Mouse (Mus musculus) C2C12 (cell line): ENCODE measurements around the gene Ift43. TPM values are rescaled to one million over a fixed set of nuclear protein-coding genes. Genes with fewer than 3 reads are reported as not detected.

Source experiments
- H3K27me3 ChIP-seq: one replicate; pipeline ENCODE4 v1.6.1; 2011; ENCODE audit not compliant: control insufficient read depth, insufficient read depth, insufficient read length
- H3K36me3 ChIP-seq: one replicate; pipeline ENCODE4 v1.6.1; 2011; ENCODE audit not compliant: control insufficient read depth, insufficient read depth
- H3K4me3 ChIP-seq: one replicate; pipeline ENCODE4 v1.5.1; 2011; ENCODE audit warnings: mild to moderate bottlenecking, control low read depth; ENCODE audit not compliant: poor library complexity, insufficient read depth, severe bottlenecking
- H3K79me2 ChIP-seq: one replicate; pipeline ENCODE4 v1.6.1; 2011; ENCODE audit not compliant: control insufficient read depth, insufficient read depth
- H3K79me3 ChIP-seq: one replicate; pipeline ENCODE4 v1.6.1; 2011; ENCODE audit warnings: low read depth, control low read depth
- H3ac ChIP-seq: one replicate; pipeline ENCODE3; 2011; ENCODE audit warnings: low read depth; ENCODE audit not compliant: control insufficient read depth, insufficient read length
- CEBPB ChIP-seq: IDR thresholded peaks from one replicate; pipeline ENCODE4 v1.6.1; 2011; ENCODE audit warnings: low read depth, mild to moderate bottlenecking, control low read depth, moderate library complexity
- CTCF ChIP-seq: IDR thresholded peaks from one replicate; pipeline ENCODE4 v1.5.1; 2011; ENCODE audit not compliant: control insufficient read depth, insufficient read depth, insufficient read length
- FOSL1 ChIP-seq: IDR thresholded peaks from one replicate; pipeline ENCODE4 v1.8.0; 2011; ENCODE audit warnings: mild to moderate bottlenecking, low read length; ENCODE audit not compliant: poor library complexity, insufficient read depth, severe bottlenecking
- MAX ChIP-seq: IDR thresholded peaks from one replicate; pipeline ENCODE4 v1.6.1; 2011; ENCODE audit warnings: mild to moderate bottlenecking, control low read depth
- MYOD1 ChIP-seq: IDR thresholded peaks from one replicate; pipeline ENCODE4 v1.6.1; 2011; ENCODE audit warnings: low read depth; ENCODE audit not compliant: control insufficient read depth, insufficient read length
- MYOG ChIP-seq: IDR thresholded peaks from one replicate; pipeline ENCODE4 v1.6.1; 2011; ENCODE audit not compliant: control insufficient read depth, insufficient read length; ENCODE audit errors: extremely low read depth
- USF1 ChIP-seq: IDR thresholded peaks from one replicate; pipeline ENCODE4 v1.6.1; 2011; ENCODE audit warnings: low read depth, mild to moderate bottlenecking, control low read depth, moderate library complexity
- polyA plus RNA-seq: library from polyadenylated mRNA; unstranded; fragments of >200 nt; fragmentation: generic; extraction: Trizol; gene quantifications from one replicate; pipeline ENCODE4 v1.2.1, GENCODE M21; 2012; ENCODE audit warnings: missing spikeins

Ift43 gene
- polyA plus RNA-seq, 1 experiment, result 45.1 TPM

DNA sequence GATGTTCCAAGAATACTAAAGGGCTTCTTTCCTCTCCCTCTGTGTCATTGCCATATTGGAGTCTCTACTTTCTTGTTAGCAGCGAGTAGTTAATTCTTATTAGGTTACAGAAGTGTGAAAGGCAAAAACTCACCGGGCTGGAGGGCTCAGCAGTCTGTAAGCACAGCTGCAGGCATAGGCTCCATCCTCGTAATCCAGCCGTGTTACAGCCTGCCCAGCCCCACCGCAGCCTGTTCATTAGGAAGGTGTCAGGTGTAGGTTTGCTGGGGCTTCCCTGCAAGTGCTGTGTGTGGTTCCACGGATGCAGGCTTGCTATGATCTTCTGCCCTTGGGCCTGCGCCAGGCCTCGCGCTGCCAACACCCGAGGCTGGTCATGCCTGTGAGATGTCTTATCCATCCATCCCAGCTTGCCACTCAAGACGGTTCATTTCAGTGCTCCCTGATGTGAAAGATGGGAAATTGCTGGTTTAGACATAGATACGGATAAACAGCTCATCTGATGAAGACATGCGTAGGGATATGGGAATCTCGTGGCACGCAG is 34.0 kb downstream of the Ift43 start:
- no peak for TF ChIP-seq MAX
- no peak for TF ChIP-seq MYOD1
- TF ChIP-seq USF1, result no peak
- no peak for TF ChIP-seq FOSL1
- TF ChIP-seq MYOG, result no peak
- no peak for TF ChIP-seq CTCF
- TF ChIP-seq CEBPB, result no peak
- peaks cover 15% of the 10 kb centered on the region for H3K36me3 ChIP-seq
- H3K79me2 ChIP-seq, result no peaks in the 10 kb centered on the region
- H3K4me3 ChIP-seq, result no peak overlapping the region
- no peaks in the 10 kb centered on the region for H3K79me3 ChIP-seq
- H3K27me3 ChIP-seq, result no peaks in the 10 kb centered on the region
- no peak overlapping the region for H3ac ChIP-seq

DNA sequence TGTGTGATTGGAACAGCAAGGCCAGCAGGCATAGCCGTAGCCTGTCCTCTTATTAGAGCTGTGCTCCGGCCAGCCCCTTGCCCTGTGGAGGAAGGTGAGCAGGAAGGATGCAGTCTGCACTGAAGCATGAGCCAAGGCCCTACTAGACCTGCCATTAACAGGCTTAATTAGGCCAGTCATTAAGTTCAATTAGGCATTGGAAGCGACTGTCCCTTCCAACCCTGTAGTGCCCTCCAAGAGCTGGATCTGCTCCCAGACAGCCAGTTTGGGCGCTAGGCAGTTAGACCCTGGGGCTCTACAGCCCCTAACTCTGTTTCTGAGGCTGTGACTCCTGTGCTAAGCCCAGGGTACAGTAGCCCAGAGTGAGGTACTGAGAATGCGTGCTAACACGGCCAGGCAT is 41.7 kb downstream of the Ift43 start:
- no peaks in the 10 kb centered on the region for H3K27me3 ChIP-seq
- no peak for TF ChIP-seq MYOG
- no peak for TF ChIP-seq MYOD1
- no peak for TF ChIP-seq FOSL1
- TF ChIP-seq MAX, result no peak
- no peak for TF ChIP-seq USF1
- no peak for TF ChIP-seq CEBPB
- TF ChIP-seq CTCF, result no peak
- H3K79me2 ChIP-seq, result no peaks in the 10 kb centered on the region
- no peaks in the 10 kb centered on the region for H3K79me3 ChIP-seq
- H3K36me3 ChIP-seq, result no peaks in the 10 kb centered on the region
- H3ac ChIP-seq, result no peak overlapping the region
- H3K4me3 ChIP-seq, result no peak overlapping the region

DNA sequence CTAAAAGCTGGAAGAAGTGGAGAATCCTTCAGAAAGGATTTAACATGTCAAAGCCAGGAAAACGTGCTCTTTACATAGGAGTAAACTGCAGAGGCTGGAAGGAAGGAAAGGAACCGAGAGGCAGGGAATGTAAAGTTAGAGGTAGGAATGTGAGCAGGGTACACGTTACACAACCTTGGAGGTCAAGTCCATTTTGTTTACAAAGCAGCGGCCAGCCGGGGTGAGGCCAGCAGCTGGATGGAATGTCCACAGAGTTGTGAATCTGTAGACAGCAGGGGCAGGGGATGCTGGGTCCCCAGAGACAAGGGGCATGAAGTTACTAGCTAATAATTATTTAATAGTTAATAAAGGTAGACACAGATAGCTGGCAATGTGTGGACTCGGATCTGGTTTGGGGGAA is 45.8 kb downstream of the Ift43 start:
- H3K79me3 ChIP-seq, result no peaks in the 10 kb centered on the region
- TF ChIP-seq FOSL1 (no peak), CEBPB (no peak), USF1 (no peak)
- no peak overlapping the region for H3ac ChIP-seq
- H3K4me3 ChIP-seq, result no peak overlapping the region
- no peaks in the 10 kb centered on the region for H3K36me3 ChIP-seq
- H3K79me2 ChIP-seq, result no peaks in the 10 kb centered on the region
- no peaks in the 10 kb centered on the region for H3K27me3 ChIP-seq

DNA sequence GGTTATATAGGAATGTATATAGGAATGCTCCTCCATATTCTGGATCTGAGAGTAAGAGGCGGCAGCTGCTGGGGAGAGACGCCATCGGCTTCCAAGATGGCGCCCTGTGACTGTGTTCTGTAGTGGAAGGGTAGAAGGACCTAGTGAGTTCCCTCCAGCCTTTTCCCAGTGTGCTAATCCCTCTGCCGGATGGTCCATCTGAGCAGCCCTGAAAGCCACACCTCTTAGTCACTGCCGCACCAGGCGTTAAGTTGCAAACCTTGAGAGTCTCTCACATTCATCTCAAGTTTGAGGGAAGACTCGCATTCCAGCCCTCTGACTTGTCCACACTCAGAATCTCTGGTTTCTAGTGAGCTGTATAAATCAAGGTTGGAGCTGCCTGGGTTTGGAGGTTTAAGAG is 46.7 kb downstream of the Ift43 start:
- no peak overlapping the region for H3K4me3 ChIP-seq
- no peak for TF ChIP-seq MYOD1
- TF ChIP-seq MAX, result peak; percentile 74
- peak; percentile 14 for TF ChIP-seq FOSL1
- no peaks in the 10 kb centered on the region for H3K79me2 ChIP-seq

DNA sequence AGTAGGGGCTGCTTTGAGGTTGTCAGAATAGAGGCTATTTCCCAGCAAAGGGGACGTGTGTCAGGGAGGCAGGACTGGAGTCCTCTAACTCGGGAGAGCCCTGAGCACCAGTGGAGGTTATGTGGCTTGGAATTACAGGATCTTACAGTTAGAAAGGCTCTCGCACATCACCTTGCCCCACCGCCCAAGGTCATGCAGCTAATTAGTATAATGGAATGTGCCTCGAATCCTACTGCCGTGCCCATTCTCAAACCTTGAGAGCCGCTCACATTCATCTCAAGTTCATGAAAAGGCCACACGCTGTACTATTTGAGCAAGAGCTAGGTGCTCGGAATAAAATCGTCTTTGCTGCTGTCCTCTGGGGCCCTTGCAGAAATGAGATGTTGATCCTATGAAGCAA is 47.4 kb downstream of the Ift43 start:
- TF ChIP-seq CTCF, result no peak
- TF ChIP-seq MYOG, result no peak
- TF ChIP-seq MYOD1, result no peak
- H3K79me3 ChIP-seq, result no peaks in the 10 kb centered on the region

More for the DNA sequence above, 46.7 kb downstream of the Ift43 start:
- no peak overlapping the region for H3ac ChIP-seq
- no peaks in the 10 kb centered on the region for H3K79me3 ChIP-seq
- no peaks in the 10 kb centered on the region for H3K27me3 ChIP-seq
- no peaks in the 10 kb centered on the region for H3K36me3 ChIP-seq

DNA sequence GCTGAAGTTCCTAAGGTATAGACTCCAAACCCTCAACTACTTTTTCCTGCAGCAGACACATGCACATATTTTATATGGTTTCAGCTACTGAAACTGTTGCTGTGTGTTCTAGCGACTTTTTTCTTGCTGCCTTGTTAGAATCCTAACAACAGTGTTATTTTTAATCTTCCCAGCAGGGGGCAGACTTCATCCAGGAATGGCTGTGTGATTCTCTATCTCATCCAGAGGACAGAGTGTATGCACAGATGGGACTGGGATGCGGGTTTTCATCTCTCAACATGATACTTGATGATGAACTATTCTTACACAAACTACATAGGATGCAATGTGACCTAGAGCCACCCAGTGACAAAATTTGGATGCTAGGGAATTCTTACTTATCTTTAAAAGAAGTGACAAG is 50.5 kb downstream of the Ift43 start:
- TF ChIP-seq MYOD1 (no peak), MYOG (no peak), USF1 (no peak), CEBPB (no peak), MAX (no peak), CTCF (no peak), FOSL1 (no peak)
- Histone ChIP-seq H3K36me3 (no peaks in the 10 kb centered on the region), H3ac (no peak overlapping the region), H3K27me3 (no peaks in the 10 kb centered on the region), H3K4me3 (no peak overlapping the region), H3K79me2 (no peaks in the 10 kb centered on the region), H3K79me3 (no peaks in the 10 kb centered on the region)

More for the DNA sequence above, 47.4 kb downstream of the Ift43 start:
- Histone ChIP-seq H3ac (no peak overlapping the region), H3K79me2 (no peaks in the 10 kb centered on the region), H3K36me3 (no peaks in the 10 kb centered on the region), H3K4me3 (no peak overlapping the region), H3K27me3 (no peaks in the 10 kb centered on the region)
